Mouse (Mus musculus) A20 (cell line): ENCODE results near the gene Glo1.
A peak's percentile ranks its signal among the peaks of the same experiment; 100 is the strongest.

Experiments used
- DNase-seq: peaks from one replicate; pipeline ENCODE4 v3.0.0-alpha.2; 2011; ENCODE audit warnings: low read depth, low spot score

Glo1 gene

DNA sequence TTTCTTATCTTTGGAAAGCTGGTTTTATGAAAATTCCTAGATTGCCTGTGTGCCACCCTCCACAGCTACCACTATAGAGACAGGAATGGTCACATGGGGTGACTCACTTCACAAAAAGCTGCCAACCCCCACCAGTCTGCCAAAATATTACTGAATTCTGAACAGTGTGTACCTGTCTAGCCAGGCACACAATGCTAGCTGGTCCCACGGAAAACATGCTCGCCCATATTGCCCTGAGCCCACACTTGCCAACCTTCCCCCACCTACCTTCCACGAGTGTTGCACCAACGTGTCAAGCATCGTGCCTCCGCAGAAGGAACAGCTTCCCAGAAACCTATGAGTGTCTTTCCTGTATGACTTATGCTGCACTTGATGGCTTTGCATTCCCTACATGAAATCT, 45.5 kb downstream of the Glo1 start:
- DNase-seq = no peak

DNA sequence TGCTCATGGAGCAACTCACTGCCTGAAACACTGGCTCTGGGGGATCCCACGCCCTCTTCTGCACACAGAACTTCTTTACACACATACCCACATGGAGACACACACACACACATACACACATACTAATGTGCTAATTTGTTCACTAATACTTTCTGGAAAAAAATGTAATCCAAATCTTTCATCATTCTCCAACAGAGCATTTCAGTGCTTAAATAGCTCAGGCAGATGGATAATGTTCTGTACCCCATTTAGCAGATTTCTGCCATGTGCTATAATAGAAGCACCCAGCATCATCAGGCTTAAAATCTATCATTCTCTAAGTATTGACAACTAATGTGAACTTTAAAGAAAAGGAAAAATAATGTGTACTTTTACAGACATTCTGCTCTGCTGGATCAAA, 45.9 kb downstream of the Glo1 start:
- no peak for DNase-seq

DNA sequence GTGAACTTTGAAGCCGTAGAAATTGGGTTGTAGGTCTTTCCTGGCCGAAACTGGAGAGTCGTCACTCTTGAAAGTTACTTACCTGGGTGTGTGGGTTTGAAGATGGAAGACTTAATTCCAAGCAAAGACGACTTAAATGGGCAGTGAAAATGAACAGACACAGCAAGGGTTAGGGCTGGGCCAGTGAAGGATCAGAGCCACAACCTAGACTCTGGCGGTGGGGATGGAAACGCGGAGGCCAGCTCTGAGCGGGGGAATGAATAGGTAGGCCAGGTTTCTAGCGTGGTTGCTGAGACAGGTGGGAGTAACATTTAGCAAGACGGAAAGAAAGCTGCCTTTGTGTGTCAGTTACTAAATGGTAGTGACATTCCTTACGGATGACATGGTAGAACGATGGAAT, 49.7 kb downstream of the Glo1 start:
- DNase-seq = no peak

DNA sequence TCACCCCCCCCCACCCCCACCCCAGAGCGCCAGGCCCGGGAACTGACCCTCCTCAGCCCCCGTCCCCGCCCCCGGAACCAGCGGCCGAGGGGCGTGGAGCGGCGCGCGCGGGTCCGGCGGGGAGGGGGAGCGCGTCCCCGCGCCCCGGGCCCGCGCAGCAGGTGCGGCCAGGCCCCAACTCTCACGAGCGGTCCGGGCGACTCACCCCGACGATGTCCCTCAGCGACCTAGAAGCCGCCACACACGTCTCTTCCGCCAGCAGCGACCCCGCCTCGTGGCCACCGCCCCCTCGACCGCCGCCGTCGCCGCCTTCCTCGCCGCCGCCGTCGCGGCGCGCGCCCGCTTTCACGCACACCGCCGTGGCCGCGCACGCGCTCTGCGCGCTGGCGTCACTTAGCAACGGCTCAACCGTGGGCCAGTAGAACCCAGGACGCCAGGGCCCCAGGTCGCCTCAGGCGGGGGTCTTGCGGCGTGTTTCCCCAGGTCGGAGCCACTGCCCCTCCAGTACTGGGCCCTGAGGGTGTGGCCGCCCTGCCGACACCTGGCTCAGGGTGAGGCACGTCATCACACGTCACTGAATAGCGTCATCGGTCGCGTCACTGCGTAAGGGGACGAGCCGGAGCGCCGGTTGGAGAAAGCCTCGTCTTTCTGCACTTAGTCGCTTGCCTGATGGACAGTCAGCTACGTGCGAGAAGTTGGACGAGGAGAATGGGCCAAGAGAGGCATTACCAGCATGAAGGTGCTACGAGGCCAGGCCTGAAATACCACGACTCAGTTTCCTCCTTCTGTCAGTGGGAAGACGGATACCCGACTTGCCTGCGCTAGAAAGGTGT, 50.5 kb downstream of the Glo1 start, which contains the start of gene Btbd9:
Gene Btbd9, minus strand, starts transcription at position 548 of the 833 bp plus-strand sequence.
- peak; percentile 100 for DNase-seq

DNA sequence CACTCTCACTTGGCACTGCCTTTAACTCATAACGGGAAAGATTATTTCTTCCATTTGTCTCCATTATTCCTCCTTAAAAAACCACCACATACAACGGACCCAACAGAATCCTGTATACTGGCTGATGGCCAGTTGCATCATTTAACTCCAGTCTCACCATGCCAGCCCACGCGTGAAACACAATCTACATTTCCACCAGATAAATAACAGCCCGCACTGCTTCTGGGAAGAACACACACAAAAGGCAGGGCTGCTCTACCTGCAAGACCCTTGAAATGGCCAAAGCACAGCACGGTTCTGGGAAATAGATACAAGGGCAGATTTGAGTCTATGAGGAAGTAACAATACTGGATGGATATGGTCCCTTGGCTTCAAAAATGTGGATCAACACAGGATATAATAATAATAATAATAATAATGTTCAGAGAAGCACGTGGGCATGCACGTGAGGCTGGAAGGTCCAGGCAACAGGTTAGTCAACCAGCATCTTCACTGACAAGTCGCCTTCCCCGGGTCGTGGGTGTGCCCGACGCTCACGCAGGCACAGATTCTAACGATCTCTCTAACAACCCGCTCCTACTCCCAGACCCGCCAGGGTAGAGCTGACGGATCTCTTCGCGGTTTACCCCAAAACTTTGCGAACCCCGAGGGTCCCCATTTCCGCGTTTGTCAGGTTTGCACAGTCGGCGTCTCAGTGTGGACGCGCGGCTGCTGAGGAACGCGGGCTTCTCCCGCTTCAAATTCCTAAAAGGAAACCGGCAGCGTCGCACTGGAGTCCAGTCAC, 51.4 kb downstream of the Glo1 start:
- DNase-seq = peak; percentile 81

DNA sequence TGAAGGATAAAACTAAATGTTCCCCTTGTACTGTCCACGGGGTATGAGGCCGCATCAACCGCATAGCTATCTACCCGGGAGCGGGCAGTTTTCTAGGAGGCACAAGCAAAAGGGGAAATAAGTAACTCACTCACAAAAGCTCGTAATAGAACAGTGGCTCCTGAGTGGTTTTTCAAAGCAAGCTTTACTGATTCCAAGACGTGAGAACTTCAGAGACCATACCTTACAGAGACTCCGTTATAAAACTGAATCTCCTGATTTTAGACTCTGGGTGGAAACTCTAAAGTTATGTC, 51.9 kb downstream of the Glo1 start:
- peak; percentile 45 for DNase-seq

DNA sequence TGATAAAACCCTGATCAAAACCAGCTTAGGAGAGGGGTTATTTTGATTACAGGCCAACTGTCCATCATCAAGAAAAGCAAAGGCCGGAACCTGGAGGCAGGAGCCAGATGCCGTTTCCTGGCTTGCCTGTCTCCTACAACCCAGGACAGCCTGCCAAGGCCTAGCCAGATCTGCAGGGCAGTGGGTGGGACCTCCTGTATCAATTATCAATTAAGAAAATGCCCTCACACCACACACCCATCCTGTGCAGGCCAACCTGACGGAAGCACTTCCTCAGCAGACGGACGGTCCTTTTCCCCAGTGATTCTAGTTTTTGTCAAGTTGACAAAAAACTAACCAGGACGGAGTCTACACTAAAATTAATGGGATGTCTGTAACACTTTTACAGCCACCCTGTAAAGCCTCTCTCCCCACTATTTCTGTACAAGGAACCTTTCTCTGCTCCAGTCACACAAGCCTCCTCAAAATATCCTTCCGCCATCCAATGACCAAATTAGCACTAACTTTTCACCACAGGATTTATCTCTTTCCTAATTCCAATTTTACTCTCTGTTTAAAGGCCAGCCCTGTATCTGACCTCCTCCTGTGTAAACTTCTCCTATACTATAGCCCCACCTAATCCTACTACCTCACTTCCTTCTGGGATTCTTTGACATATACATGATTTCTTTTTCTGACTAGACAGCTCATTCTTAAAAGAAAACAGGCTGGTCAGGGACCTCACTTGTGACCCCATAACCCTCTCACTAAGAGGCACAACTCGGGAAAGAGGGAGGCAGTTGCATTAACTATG, 52.5 kb downstream of the Glo1 start:
- no peak for DNase-seq

DNA sequence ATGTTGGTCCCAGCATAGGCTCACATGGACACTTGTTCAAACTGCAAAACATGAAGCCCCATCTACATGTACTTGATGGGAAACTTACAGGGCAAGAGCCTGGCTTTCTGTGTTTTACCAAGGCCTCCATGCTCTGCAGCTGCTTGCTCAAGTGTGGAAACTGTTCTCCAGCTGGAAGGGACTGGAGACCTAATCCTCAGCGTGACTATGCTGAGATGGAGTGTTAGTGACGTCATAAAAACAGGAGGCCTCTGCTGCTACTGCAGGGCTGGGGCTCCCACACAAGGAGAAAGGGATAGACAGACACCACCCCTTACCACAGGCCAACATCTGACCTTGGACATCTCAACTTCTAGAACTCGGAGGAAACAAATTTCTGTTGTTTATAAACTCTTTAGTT, 55.7 kb downstream of the Glo1 start:
- no peak for DNase-seq

DNA sequence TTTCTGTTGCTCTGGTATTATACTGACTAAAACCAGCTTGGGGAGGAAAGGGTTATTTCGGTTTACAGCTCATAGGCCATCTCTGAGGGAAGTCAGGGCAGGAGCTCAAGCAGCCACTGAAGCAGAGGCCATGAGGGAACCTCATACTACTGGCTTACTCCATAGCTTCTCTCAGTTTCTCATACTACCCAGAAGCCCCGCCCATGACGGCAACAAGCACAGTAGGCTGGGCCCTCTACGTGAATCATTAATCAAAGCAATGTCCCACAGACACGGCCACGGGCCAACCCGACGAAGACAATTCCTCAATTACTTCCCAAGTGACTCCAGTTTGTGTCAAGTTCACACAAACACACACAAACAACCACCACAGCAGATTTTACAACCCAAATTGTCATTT, 56.5 kb downstream of the Glo1 start:
- no peak for DNase-seq

DNA sequence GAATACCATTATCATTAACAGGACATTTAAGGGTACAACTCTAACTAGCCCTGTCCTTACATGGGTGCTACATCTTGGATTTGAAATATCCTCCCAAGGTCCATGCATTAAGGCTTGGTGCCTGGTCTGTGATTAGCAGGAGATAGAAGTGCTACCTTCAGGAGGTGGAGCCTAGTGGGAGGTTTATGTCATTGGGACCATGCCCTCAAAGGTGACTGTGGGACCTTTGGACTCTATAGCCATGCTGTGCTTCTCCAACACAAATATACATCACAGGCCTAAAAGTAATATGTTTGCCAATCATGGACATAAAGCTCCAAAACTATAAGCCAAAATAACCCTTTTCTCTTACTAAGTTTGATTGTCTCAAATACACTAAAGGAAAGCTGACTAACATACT, 58.2 kb downstream of the Glo1 start:
- no peak for DNase-seq

DNA sequence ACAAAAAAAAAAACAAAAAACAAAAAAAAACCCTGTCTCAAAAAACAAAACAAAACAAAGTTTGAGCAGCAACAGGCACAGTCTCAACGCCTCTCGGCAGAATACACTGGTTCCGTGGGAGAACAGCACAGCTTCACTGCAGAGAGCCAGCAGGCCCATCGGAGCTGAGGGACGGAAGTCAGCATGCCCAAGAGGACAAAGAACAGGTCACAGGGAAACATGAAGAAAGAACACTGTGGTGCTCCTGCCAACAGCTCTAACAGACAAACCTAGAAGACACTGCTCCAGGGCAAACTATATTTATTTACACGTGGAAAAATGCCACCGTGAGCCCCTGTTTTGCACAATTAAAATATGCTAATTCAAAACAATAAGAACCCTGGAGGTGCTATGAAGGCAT, 61.7 kb downstream of the Glo1 start:
- DNase-seq = no peak

DNA sequence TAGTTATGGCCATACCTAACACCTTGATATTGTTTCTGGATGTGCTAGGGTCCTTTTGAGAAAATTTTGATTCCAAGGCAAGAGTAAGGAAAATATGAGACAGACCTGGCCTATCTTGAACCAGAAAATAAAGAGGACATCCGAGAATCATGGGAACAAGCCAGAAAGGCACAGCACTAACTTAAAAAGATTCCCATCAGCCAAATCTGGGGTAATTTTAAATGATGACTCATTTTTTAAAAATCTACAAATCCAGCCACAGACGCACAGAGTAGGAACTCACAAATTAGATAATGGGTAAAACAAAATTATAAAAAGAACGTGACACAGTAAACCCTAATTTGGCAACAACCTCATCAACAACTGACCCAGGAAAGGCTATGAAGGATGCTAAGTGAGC, 62.3 kb downstream of the Glo1 start:
- no peak for DNase-seq

DNA sequence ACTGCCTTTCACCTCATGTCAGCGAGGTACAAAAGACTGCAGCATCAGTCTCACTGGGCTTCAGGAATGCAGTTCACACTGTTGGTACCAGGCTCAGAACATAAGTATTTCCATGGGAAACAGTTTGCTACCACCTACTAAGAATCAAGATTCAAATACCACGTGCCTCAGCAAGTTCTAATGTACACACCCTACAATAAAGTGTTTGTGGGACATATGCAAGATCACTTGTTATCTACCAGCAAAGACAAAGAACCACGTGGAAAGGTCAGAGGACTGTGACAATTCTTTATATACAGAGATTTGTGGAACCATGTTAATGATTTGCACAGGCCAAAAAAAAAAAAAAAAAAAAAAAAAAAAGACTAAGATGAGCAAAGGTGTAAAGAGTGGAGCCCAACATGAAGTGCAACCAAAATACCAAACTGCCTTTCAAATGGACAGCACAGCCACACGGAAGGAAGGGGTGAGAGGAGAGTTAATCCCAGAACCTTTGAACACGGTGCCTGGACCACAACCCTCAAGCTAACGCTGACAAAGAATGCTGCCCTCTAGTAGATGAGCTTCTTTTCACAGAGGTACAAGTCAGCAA, 63.1 kb downstream of the Glo1 start:
- no peak for DNase-seq

DNA sequence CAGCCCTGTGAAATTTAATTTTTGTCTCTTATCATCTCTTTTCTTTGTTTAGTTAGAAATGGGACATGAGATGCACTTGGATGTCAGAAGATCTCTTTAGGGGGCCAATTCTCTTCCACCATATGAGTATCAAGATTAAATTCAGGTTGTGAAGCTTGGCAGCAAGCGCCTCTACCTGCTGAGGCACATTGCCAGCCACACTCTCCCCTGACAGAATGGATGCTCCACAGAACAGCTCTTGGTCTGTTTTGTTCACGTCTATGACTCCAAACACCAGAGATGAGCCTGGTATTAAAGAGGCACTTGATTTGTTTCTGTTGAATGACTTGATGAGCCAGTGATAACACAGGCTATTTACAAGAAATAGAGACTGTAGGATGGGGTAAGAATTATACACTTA, 63.9 kb downstream of the Glo1 start:
- no peak for DNase-seq

DNA sequence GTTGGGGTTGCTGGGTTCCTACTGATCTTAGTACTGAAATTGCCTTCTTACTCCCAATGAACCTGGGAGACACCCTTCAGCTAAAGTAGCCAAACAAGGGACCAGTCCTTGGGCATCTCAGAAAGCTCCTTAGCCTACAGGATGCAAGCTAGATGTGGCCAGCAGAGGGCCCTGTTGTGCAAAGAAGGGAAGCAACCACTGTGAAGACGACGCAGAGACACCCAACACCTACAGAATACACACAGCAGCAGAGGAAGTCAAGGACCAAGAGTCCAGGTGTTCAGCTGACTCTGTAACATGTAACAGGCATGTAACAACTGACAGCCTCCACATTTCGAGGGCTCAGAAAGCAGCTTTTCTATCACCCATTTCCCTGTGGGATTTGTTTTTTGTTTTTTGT, 67.1 kb downstream of the Glo1 start:
- peak; percentile 94 for DNase-seq

DNA sequence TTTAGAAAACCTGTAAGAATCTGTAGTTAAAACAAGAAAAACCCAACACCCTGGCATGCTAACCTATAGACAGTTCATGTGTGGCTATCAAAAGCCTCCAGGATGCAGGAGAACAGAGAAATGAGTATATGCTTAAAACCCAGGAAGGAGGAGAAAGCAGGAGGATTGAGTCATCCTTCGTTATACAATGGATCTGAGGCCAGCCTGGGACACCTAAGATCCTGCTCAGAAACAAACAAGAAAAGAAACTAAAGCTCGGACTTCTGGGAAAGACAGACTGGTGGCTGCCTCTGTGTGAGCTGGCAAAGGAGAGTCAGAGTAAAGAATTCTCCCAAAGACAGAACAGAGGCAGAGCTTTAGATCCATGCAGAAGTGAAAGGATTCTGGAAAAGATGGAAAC, 68.0 kb downstream of the Glo1 start:
- DNase-seq = no peak

DNA sequence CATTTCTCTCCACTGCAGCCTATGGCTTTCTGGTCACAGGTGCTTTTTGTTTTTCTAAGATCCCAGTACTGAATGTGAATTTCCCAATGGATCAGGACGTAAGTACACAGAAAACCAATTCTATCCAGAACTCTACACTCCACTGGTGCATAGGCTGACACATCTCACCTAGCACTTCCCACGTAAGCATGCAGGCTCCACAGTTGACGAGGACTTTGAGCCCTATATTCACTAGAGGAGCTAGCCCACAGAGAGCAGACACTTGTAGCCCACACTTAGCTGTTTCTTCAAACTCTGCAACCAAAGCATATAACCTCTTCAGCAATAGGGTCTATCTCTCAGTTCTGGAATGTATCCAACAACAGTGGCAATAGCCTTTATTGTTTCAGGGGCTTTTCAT, 70.2 kb downstream of the Glo1 start:
- DNase-seq = no peak

DNA sequence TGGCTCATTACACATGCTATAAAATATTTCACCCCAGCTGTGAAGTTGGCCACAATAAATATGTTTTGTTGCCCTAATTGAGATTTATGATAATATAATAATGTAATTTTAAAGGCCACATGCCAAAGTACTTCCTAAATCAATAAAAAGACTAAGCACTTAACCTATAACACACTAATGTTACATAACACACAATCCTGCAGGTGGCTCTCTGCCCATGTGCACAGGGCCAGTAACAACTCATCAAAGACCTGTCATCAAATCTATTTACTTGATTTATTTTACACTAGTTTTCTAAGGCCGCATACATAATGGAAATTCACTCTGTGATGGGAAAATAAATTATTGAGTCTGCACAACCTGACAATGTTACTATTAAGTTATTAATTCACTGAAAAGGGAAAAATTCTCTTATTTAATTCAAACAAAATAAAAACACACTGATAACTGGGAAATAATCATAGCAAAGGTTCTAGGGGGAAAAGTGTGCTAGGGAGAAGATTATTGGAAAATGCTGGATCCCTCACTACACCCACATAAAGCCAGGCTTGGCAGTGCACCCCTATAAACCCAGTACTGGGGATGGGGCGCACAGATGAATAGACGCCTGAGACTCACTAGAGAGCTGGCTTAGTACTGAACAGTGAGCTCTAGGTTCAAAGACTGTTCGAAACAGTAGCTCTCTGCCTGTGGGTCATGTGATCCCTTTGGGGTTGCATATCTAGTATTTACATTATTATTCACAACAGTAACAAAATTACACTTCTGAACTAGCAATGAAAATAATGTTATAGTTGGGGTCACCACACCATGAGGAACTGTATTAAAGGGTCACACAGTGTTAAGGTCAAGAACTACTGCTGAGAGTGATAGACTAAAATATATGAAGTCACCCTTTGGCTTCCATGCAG, 73.4 kb downstream of the Glo1 start:
- DNase-seq = no peak

DNA sequence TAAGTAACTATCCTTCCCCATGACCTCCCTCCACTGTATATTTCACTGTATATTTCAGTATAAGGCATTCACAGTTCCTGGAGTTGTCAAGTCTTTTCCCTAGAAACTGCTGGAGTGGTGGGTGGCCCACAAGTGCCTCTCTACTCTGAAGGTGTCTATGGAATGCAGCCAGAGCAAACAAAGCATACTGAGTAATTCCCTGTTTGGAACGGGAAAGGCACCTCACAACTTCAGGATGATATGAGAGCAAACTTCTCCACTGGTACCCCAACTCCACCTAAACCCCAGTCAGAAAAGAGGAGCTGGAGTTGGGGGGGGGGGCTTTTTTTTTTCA, 75.9 kb downstream of the Glo1 start:
- no peak for DNase-seq

DNA sequence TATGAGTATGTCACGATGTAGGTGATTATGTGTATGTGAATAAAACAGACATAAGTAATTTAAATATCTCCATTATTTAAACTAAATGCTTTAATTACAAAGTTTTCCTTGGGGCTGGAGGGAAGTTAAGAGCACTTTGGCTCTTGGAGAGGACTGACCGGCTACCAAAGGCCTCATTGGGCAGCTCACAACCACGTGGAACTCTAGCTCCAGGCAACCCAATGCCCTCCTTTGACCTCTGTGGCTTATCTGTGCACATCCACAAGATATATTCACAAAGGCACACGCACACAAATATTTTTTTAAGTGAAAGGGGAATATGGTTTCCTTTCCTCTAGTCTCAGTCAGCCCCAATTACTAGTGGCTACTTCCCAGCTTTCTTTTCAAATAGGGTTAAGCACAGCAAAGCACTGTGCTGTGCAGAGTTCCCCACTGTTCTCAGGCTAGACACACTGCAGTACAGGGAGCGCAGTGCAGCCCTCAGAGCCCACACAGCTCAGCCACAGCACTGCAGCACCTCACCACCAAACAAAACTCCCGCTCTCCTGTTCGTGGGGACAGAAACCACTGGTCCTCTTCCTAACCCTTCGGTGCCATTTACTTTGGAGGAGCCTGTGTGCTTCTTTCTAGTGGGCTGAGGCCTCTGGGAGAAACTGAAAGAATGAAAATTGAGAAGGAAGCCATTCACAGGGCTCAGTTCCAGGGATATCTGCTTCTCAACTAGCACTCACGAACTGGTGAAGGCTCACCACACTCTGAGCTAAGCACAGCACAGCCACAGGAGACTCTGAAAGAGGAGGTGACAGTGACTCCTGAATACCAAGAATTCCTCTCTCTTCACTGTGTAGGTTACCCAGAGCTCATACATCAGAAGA, 76.5 kb downstream of the Glo1 start:
- no peak for DNase-seq
